Mouse (Mus musculus) midbrain, postnatal 0 days (tissue): ENCODE measurements at regions not wholly inside any gene's neighbourhood (a gene's known extent, or its start where the extent isn't known, plus 50 kb on each side); places are given as distances from the start of the nearest gene placed in this dataset.

Experiments used
- ATAC-seq: fragments of 200-750 bp; cut with Nextera tagmentation; 2 replicates; pipeline ENCODE4 v1.8.0; 2017; ENCODE audit warnings: moderate number of reproducible peaks, mild to moderate bottlenecking, moderate TSS enrichment, moderate library complexity; ENCODE audit not compliant: low FRiP score
- DNase-seq: peaks from one replicate; pipeline ENCODE4 v3.0.0-alpha.2; 2015; ENCODE audit warnings: low spot score
- H3K27ac ChIP-seq: fragments of 300-500 bp; sonication (generic); 2 replicates; pipeline ENCODE4 v1.5.1; 2014; ENCODE audit warnings: low read depth, mild to moderate bottlenecking, low read length, mixed read lengths
- H3K27me3 ChIP-seq: fragments of 300-500 bp; sonication (generic); 2 replicates; pipeline ENCODE4 v1.6.1; 2014; ENCODE audit warnings: low read length, control low read depth, mixed read lengths; ENCODE audit not compliant: insufficient read depth
- H3K36me3 ChIP-seq: fragments of 300-500 bp; sonication (generic); 2 replicates; pipeline ENCODE4 v1.6.1; 2014; ENCODE audit warnings: low read length, control low read depth, mixed read lengths; ENCODE audit not compliant: insufficient read depth
- H3K4me1 ChIP-seq: fragments of 300-500 bp; sonication (generic); 2 replicates; pipeline ENCODE4 v1.6.1; 2014; ENCODE audit warnings: mild to moderate bottlenecking, control low read depth, antibody characterized with exemption, low read length, mixed read lengths; ENCODE audit not compliant: insufficient read depth
- H3K4me2 ChIP-seq: fragments of 300-500 bp; sonication (generic); 2 replicates; pipeline ENCODE4 v1.6.1; 2014; ENCODE audit warnings: low read depth, mild to moderate bottlenecking, low read length, mixed read lengths; ENCODE audit not compliant: poor library complexity, severe bottlenecking
- H3K4me3 ChIP-seq: fragments of 300-500 bp; sonication (generic); 2 replicates; pipeline ENCODE4 v1.5.1; 2014; ENCODE audit warnings: low read depth, mild to moderate bottlenecking, low read length, moderate library complexity
- H3K9ac ChIP-seq: fragments of 300-500 bp; sonication (generic); replicated peaks from 2 replicates; pipeline ENCODE4 v1.6.1; 2014; ENCODE audit warnings: mild to moderate bottlenecking, low read length, moderate library complexity, mixed read lengths; ENCODE audit not compliant: poor library complexity, severe bottlenecking
- H3K9me3 ChIP-seq: fragments of 300-500 bp; sonication (generic); 2 replicates; pipeline ENCODE4 v1.6.1; 2016; ENCODE audit warnings: low read length, control low read depth
- CTCF ChIP-seq: IDR thresholded peaks from 2 replicates; pipeline ENCODE4 v1.5.1; 2016; ENCODE audit warnings: antibody characterized with exemption, mild to moderate bottlenecking
- WGBS: fragments of 180-500 bp; shearing (Covaris S2); extraction: QIAGEN DNeasy Blood & Tissue Kit; methylation state at CpG from one replicate; pipeline ENCODE4 v1.1.7; 2014; 5-methylcytosine and 5-hydroxymethylcytosine counted together

GRCm38 (mm10) chr3:156382919-156383318 is 178.7 kb upstream of the Negr1 start:
- TF ChIP-seq CTCF, result no peak
- Histone ChIP-seq H3K9ac (no peak overlapping the region), H3K4me1 (no peaks in the 10 kb centered on the region), H3K4me2 (no peak overlapping the region), H3K36me3 (no peaks in the 10 kb centered on the region), H3K4me3 (no peak overlapping the region), H3K27ac (no peak overlapping the region), H3K27me3 (no peaks in the 10 kb centered on the region), H3K9me3 (no peaks in the 10 kb centered on the region)
- DNase-seq (peak; percentile 8), ATAC-seq (no peak)

GRCm38 (mm10) chr3:156406136-156406535 is 155.5 kb upstream of the Negr1 start:
- no peak for TF ChIP-seq CTCF
- 90% methylated on average over 3 of the region's 3 CpGs for WGBS
- no peak for ATAC-seq
- no peak overlapping the region for H3K9ac ChIP-seq
- no peaks in the 10 kb centered on the region for H3K4me1 ChIP-seq
- no peaks in the 10 kb centered on the region for H3K9me3 ChIP-seq
- H3K27me3 ChIP-seq, result no peaks in the 10 kb centered on the region
- H3K27ac ChIP-seq, result no peak overlapping the region
- no peak overlapping the region for H3K4me2 ChIP-seq
- DNase-seq, result no peak
- H3K4me3 ChIP-seq, result no peak overlapping the region
- H3K36me3 ChIP-seq, result no peaks in the 10 kb centered on the region

GRCm38 (mm10) chr3:156407112-156407511 is 154.5 kb upstream of the Negr1 start:
- no peaks in the 10 kb centered on the region for H3K4me1 ChIP-seq
- no peaks in the 10 kb centered on the region for H3K27me3 ChIP-seq
- no peak for TF ChIP-seq CTCF
- no peak overlapping the region for H3K4me3 ChIP-seq
- no peaks in the 10 kb centered on the region for H3K36me3 ChIP-seq
- H3K27ac ChIP-seq, result no peak overlapping the region
- H3K9ac ChIP-seq, result no peak overlapping the region
- ATAC-seq (no peak), DNase-seq (no peak)
- no peak overlapping the region for H3K4me2 ChIP-seq
- H3K9me3 ChIP-seq, result no peaks in the 10 kb centered on the region
- WGBS, result 91% methylated on average over 2 of the region's 2 CpGs

- Histone ChIP-seq H3K36me3 (no peaks in the 10 kb centered on the region), H3K4me1 (no peaks in the 10 kb centered on the region), H3K9me3 (no peaks in the 10 kb centered on the region), H3K9ac (no peak overlapping the region), H3K27ac (no peak overlapping the region), H3K27me3 (no peaks in the 10 kb centered on the region), H3K4me2 (no peak overlapping the region), H3K4me3 (no peak overlapping the region)
- DNase-seq (no peak), ATAC-seq (no peak)
- TF ChIP-seq CTCF, result no peak
- WGBS, result 71% methylated on average over 1 of the region's 1 CpGs
These were observed 151.5 kb upstream of the Negr1 start for GRCm38 (mm10) chr3:156410126-156410525.

- Histone ChIP-seq H3K4me2 (no peak overlapping the region), H3K9me3 (no peaks in the 10 kb centered on the region), H3K27ac (no peak overlapping the region), H3K9ac (no peak overlapping the region), H3K36me3 (no peaks in the 10 kb centered on the region), H3K4me1 (no peaks in the 10 kb centered on the region), H3K27me3 (no peaks in the 10 kb centered on the region), H3K4me3 (no peak overlapping the region)
- ATAC-seq (no peak), DNase-seq (peak; percentile 30)
- 76% methylated on average over 3 of the region's 3 CpGs for WGBS
- no peak for TF ChIP-seq CTCF
These were observed 148.8 kb upstream of the Negr1 start for GRCm38 (mm10) chr3:156412757-156413156.

- Histone ChIP-seq H3K9me3 (no peaks in the 10 kb centered on the region), H3K27me3 (no peaks in the 10 kb centered on the region), H3K9ac (no peak overlapping the region), H3K4me3 (no peak overlapping the region), H3K4me1 (no peaks in the 10 kb centered on the region), H3K27ac (no peak overlapping the region), H3K4me2 (no peak overlapping the region), H3K36me3 (no peaks in the 10 kb centered on the region)
- no peak for TF ChIP-seq CTCF
- ATAC-seq (no peak), DNase-seq (no peak)
- 92% methylated on average over 13 of the region's 13 CpGs for WGBS
These were observed 146.9 kb upstream of the Negr1 start for GRCm38 (mm10) chr3:156414431-156415427.
